Comparison of ENCODE assay signal across 8 mouse cellular contexts in genomic region chr13:59092858-59093154, GRCm38 (mm10).
A peak's percentile ranks its signal among the peaks of the same experiment; 100 is the strongest.
DNase-seq lines count a peak whose midpoint lies in the region; ATAC-seq lines count a peak whose summit lies in the region.
"Had no signal": no experiment of that assay in that cellular context is flagged by ENCODE, and none has a peak within 500 bp of the region (broad histone marks: within the 10 kb centered on the region; RNA-seq: fewer than 3 reads in every experiment).

No protein-coding gene starts in this region.

- H3K27me3 ChIP-seq in forebrain, embryonic 12.5 days: peaks cover 38% of the 10 kb centered on the region
- H3K27me3 ChIP-seq in neural tube, embryonic 11.5 days (ENCODE audit: control insufficient read depth, insufficient read depth, low read length): no peaks in the 10 kb centered on the region
- H3K27me3 ChIP-seq: lung, embryonic 15.5 days had no signal

- intact Hi-C loops in heart, postnatal 25 days (cut with DNase I): no loop called here

- no peak overlapping the region for H3K4me3 ChIP-seq in forebrain, embryonic 12.5 days (replicated peaks)
- H3K4me3 ChIP-seq in neural tube, embryonic 11.5 days (ENCODE audit: low read depth, low read length): no peak overlapping the region
- H3K4me3 ChIP-seq: lung, embryonic 15.5 days had no signal

- WGBS in forebrain, embryonic 12.5 days: 1% methylated on average over 4 of the region's 4 CpGs
- 3% methylated on average over 4 of the region's 4 CpGs for WGBS in neural tube, embryonic 11.5 days

- peaks cover 48% of the 10 kb centered on the region for H3K4me1 ChIP-seq in forebrain, embryonic 12.5 days
- H3K4me1 ChIP-seq in neural tube, embryonic 11.5 days (ENCODE audit: control insufficient read depth, insufficient read depth, low read length): peaks cover 22% of the 10 kb centered on the region; the same call in 1 of the 2 replicates

- peak overlapping the region; percentile 27 for H3K4me2 ChIP-seq in forebrain, embryonic 12.5 days
- no peak overlapping the region for H3K4me2 ChIP-seq in neural tube, embryonic 11.5 days (ENCODE audit: low read depth)
- H3K4me2 ChIP-seq: lung, embryonic 15.5 days had no signal

- DNase-seq in cerebellum, postnatal 25 days: peak; percentile 35 to 63
- DNase-seq in layer of hippocampus, postnatal 25 days (ENCODE audit: extremely low spot score in 1 of 2, low spot score in 1 of 2): peak; percentile 60 to 70
- DNase-seq in neural tube, embryonic 11.5 days (ENCODE audit: low spot score): peak; percentile 89
- no peak for DNase-seq in heart, postnatal 25 days (ENCODE audit: low spot score)
- no peak for DNase-seq in urinary bladder, postnatal 14 days (ENCODE audit: low spot score)

- peak overlapping the region; percentile 93 for H3K27ac ChIP-seq in forebrain, embryonic 12.5 days
- H3K27ac ChIP-seq in neural tube, embryonic 11.5 days (ENCODE audit: low read depth, low read length): peak overlapping the region; percentile 74
- H3K27ac ChIP-seq: lung, embryonic 15.5 days had no signal

- ATAC-seq in forebrain, embryonic 12.5 days (ENCODE audit: low FRiP score): peak; percentile 94
- ATAC-seq in neural tube, embryonic 11.5 days (ENCODE audit: insufficient read depth, low FRiP score, low TSS enrichment): peak; percentile 96
- no peak for ATAC-seq in granulocyte monocyte progenitor cell, adult 5-6 weeks (replicated peaks; ENCODE audit: poor library complexity, severe bottlenecking)

- H3K9ac ChIP-seq in forebrain, embryonic 12.5 days: no peak overlapping the region
- peak overlapping the region; percentile 30; the same call in 1 of the 2 replicates for H3K9ac ChIP-seq in neural tube, embryonic 11.5 days (ENCODE audit: low read length)
- H3K9ac ChIP-seq: lung, embryonic 15.5 days had no signal

- no peaks in the 10 kb centered on the region for H3K36me3 ChIP-seq in forebrain, embryonic 12.5 days (replicated peaks)
- no peaks in the 10 kb centered on the region for H3K36me3 ChIP-seq in neural tube, embryonic 11.5 days (ENCODE audit: control insufficient read depth, insufficient read depth, low read length)
- H3K36me3 ChIP-seq: lung, embryonic 15.5 days had no signal

- H3K9me3 ChIP-seq in forebrain, embryonic 12.5 days: no peaks in the 10 kb centered on the region
- no peaks in the 10 kb centered on the region for H3K9me3 ChIP-seq in neural tube, embryonic 11.5 days (ENCODE audit: control insufficient read depth, low read length)
- H3K9me3 ChIP-seq: lung, embryonic 15.5 days had no signal

Comparison
In these comparisons a context has a peak if more than half of its experiments do, and no peak if none do; other contexts are left out.
1. DNase-seq: peak in cerebellum, postnatal 25 days (2 of 2), layer of hippocampus, postnatal 25 days (2 of 2) and neural tube, embryonic 11.5 days (single experiment); none in heart, postnatal 25 days (single experiment) and urinary bladder, postnatal 14 days (single experiment).